Mouse (Mus musculus) gastrocnemius, postnatal 25 days (tissue): ENCODE results near the gene Map7d3. TPM values are rescaled to one million over a fixed set of nuclear protein-coding genes. Genes with fewer than 3 reads are reported as not detected.

Source experiments
- total RNA-seq, 2 experiments: library from RNA; stranded (reverse); gene quantifications; 1 replicate in 1 of 2; 2 replicates in 1 of 2; pipeline ENCODE4 v1.2.3; 2021

Gene Map7d3
- total RNA-seq, 2 experiments from 2014 or later: 0.29 TPM; not detected in 1

Other genes starting within 250 kb of the Map7d3 start
- 10 to 100 TPM; 22.2 to 24.3 TPM for gene Mmgt1, start 224.3 kb downstream of the Map7d3 start, total RNA-seq
- 10 to 100 TPM; 23.4 to 25.3 TPM for gene Slc9a6, start 212.6 kb downstream of the Map7d3 start, total RNA-seq
- gene Fhl1, start 90.5 kb downstream of the Map7d3 start, total RNA-seq: 1,000 to 10,000 TPM; 1,461 to 3,729 TPM
- not detected for gene Adgrg4, start 47.8 kb upstream of the Map7d3 start, total RNA-seq
- not detected for gene Brs3, start 220.7 kb upstream of the Map7d3 start, total RNA-seq
- 10 to 100 TPM; 60.5 to 70.6 TPM for gene Htatsf1, start 231.3 kb upstream of the Map7d3 start, total RNA-seq